Mouse (Mus musculus) hindbrain, embryonic 10.5 days (tissue): ENCODE data around the gene Adat3. TPM values are rescaled to one million over a fixed set of nuclear protein-coding genes. Genes with fewer than 3 reads are reported as not detected.
"Not testable (repeated sequence)": the region's sequence is repeated elsewhere in the genome, so short reads cannot be mapped to it uniquely, and the experiment has no call there.

ENCODE experiments used
- DNase-seq: peaks from one replicate; pipeline ENCODE4 v3.0.0-alpha.2; 2017; ENCODE audit warnings: low spot score
- H3K27ac ChIP-seq: fragments of 300-500 bp; sonication (generic); 2 replicates; pipeline ENCODE4 v1.5.1; 2016; ENCODE audit warnings: mild to moderate bottlenecking, moderate library complexity
- H3K27me3 ChIP-seq: fragments of 300-500 bp; sonication (generic); 2 replicates; pipeline ENCODE4 v1.6.1; 2016; ENCODE audit warnings: mild to moderate bottlenecking; ENCODE audit not compliant: poor library complexity, insufficient read depth, severe bottlenecking
- H3K36me3 ChIP-seq: fragments of 300-500 bp; sonication (generic); 2 replicates; pipeline ENCODE4 v1.6.1; 2016; ENCODE audit warnings: mild to moderate bottlenecking, moderate library complexity
- H3K4me1 ChIP-seq: fragments of 300-500 bp; sonication (generic); replicated peaks from 2 replicates; pipeline ENCODE4 v1.6.1; 2016; ENCODE audit warnings: mild to moderate bottlenecking
- H3K4me3 ChIP-seq: fragments of 300-500 bp; sonication (generic); 2 replicates; pipeline ENCODE4 v1.5.1; 2016; ENCODE audit warnings: mild to moderate bottlenecking, moderate library complexity
- H3K9me3 ChIP-seq: fragments of 300-500 bp; sonication (generic); 2 replicates; pipeline ENCODE4 v1.6.1; 2016; ENCODE audit warnings: mild to moderate bottlenecking, moderate library complexity
- WGBS: fragments of 180-500 bp; shearing (Covaris S2); methylation state at CpG from one replicate; pipeline ENCODE4 v1.1.7; 2016; 5-methylcytosine and 5-hydroxymethylcytosine counted together
- polyA plus RNA-seq: library from polyadenylated mRNA; unstranded; fragments of >200 nt; fragmentation: Nextera tagmentation; extraction: Ambion mirVana; gene quantifications from 2 replicates; pipeline ENCODE4 v1.2.1, GENCODE M21; 2016

The Adat3 gene
- polyA plus RNA-seq, 1 experiment from 2014 or later, result 11.0 TPM

- H3K9me3 ChIP-seq, result no peaks in the 10 kb centered on the region
- no peaks in the 10 kb centered on the region for H3K27me3 ChIP-seq
- peaks cover 20% of the 10 kb centered on the region for H3K36me3 ChIP-seq
- no peak for DNase-seq
- peak overlapping the region; percentile 77 for H3K4me3 ChIP-seq
- H3K27ac ChIP-seq, result peak overlapping the region; percentile 96
- WGBS, result 58% methylated on average over 16 of the region's 16 CpGs
- peaks cover 54% of the 10 kb centered on the region for H3K4me1 ChIP-seq
Measured at GRCm38 (mm10) chr10:80620796-80621689, 18.4 kb downstream of the Adat3 start.

DNA sequence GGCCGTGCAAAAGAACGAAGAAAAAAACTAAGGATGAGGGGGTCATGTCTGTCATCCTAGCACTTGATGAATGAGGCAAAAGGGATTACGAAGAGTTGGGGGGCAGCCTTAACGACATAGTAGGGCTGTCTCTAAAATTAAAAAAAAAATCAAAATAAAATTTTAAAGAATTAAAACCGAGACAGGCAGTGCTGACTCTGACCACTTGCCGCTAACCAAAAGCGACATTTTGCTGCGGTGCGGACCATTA is 18.9 kb downstream of the Adat3 start:
- H3K4me3 ChIP-seq, result peak overlapping the region; percentile 77
- 6% methylated on average over 9 of the region's 9 CpGs for WGBS
- H3K9me3 ChIP-seq, result no peaks in the 10 kb centered on the region
- DNase-seq, result no peak
- peaks cover 55% of the 10 kb centered on the region for H3K4me1 ChIP-seq
- H3K27ac ChIP-seq, result peak overlapping the region; percentile 96
- no peaks in the 10 kb centered on the region for H3K27me3 ChIP-seq
- H3K36me3 ChIP-seq, result peaks cover 17% of the 10 kb centered on the region

DNA sequence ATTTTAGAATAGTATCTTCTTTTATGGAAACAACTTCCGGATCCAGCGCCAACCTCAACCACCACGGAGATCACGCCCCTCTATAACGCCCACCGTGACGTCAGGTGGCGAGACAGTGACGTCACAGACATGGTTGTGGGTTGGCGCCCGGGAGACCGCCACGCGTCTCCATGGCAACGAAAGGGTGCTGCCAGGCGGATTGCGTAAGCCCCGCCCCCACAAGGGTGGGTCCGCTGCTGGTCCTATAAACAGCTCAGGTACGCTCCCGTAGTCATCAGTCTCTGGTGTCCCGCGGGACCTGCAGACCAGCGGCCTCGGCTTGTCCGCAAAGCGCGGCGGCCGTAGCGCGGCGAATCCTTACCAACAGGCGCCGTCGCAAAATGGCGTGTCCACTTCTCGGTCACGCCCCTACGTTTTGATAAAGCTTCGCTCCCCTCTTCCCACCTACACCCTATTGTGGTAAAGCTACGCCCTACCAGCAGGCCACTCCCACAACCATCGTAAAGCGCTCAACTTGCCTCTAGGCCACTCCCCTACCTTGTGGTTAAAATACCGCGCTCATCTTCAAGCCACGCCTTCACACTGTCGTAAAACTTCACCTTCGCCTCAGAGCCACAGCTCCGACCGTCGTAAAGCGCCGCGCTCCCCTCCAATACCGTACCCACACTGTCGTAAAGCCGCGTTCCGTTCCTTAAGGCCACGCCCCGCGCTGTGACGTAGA is 19.4 kb downstream of the Adat3 start:
- H3K9me3 ChIP-seq, result no peaks in the 10 kb centered on the region
- H3K27ac ChIP-seq, result peak overlapping the region; percentile 96
- DNase-seq, result peak; percentile 99
- peak overlapping the region; percentile 77 for H3K4me3 ChIP-seq
- H3K4me1 ChIP-seq, result peaks cover 55% of the 10 kb centered on the region
- under 1% methylated on average over 64 of the region's 64 CpGs for WGBS
- no peaks in the 10 kb centered on the region for H3K27me3 ChIP-seq
- H3K36me3 ChIP-seq, result peaks cover 17% of the 10 kb centered on the region

GRCm38 (mm10) chr10:80622661-80623456 is 20.2 kb downstream of the Adat3 start, which contains the start of gene Csnk1g2:
Gene Csnk1g2, plus strand, starts transcription at chr10:80622838.
- Histone ChIP-seq H3K27me3 (no peaks in the 10 kb centered on the region), H3K9me3 (no peaks in the 10 kb centered on the region), H3K27ac (peak within 1 kb of the TSS; percentile 96), H3K4me3 (peak within 1 kb of the TSS; percentile 77), H3K36me3 (peaks cover 17% of the 10 kb centered on the region), H3K4me1 (peaks cover 62% of the 10 kb centered on the region)
- no peak for DNase-seq
- WGBS, result under 1% methylated on average over 83 of the region's 85 CpGs

- Histone ChIP-seq H3K27me3 (no peaks in the 10 kb centered on the region), H3K9me3 (no peaks in the 10 kb centered on the region), H3K4me3 (peak overlapping the region; percentile 77), H3K4me1 (peaks cover 70% of the 10 kb centered on the region), H3K36me3 (peaks cover 18% of the 10 kb centered on the region), H3K27ac (peak overlapping the region; percentile 96)
- peak; percentile 69 for DNase-seq
- 14% methylated on average over 15 of the region's 15 CpGs for WGBS
Measured at GRCm38 (mm10) chr10:80623457-80624191, 20.9 kb downstream of the Adat3 start.

GRCm38 (mm10) chr10:80625764-80626163 is 23.1 kb downstream of the Adat3 start:
- H3K9me3 ChIP-seq, result no peaks in the 10 kb centered on the region
- DNase-seq, result no peak
- H3K27ac ChIP-seq, result no peak overlapping the region
- WGBS, result 90% methylated on average over 4 of the region's 4 CpGs
- no peaks in the 10 kb centered on the region for H3K27me3 ChIP-seq
- H3K4me3 ChIP-seq, result no peak overlapping the region
- H3K4me1 ChIP-seq, result peaks cover 78% of the 10 kb centered on the region
- H3K36me3 ChIP-seq, result peaks cover 39% of the 10 kb centered on the region

DNA sequence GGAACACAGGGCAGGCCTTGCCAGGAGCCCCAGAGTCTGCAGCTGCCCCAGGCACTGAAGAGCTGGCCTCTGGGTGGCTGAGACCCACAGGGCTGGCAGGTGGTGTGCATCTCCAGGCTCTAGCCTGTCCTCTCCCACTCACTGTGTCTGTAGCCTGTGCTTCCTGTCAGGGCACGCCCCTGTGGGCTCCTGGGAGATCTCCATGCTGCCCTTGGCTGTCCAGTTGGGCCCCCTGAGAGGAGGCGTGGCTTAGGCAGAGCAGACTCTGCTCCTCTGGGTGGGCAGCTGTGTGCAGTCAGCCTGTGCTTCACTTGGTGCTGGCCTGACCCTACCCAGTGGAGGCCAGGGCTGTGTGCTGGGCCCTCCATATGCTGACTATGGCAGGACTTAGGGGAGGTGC is 25.0 kb downstream of the Adat3 start:
- Histone ChIP-seq H3K36me3 (peaks cover 58% of the 10 kb centered on the region), H3K9me3 (no peaks in the 10 kb centered on the region), H3K27ac (0 out of 2 replicates have a peak overlapping the region, but pooled peaks have one; percentile 36), H3K27me3 (no peaks in the 10 kb centered on the region), H3K4me3 (no peak overlapping the region), H3K4me1 (peaks cover 72% of the 10 kb centered on the region)
- DNase-seq, result no peak
- 65% methylated on average over 2 of the region's 2 CpGs for WGBS

- 87% methylated on average over 9 of the region's 9 CpGs for WGBS
- Histone ChIP-seq H3K9me3 (no peaks in the 10 kb centered on the region), H3K4me1 (peaks cover 60% of the 10 kb centered on the region), H3K27me3 (no peaks in the 10 kb centered on the region), H3K36me3 (peaks cover 64% of the 10 kb centered on the region), H3K4me3 (no peak overlapping the region), H3K27ac (peak overlapping the region; percentile 29; the same call in 1 of the 2 replicates)
- no peak for DNase-seq
Measured at GRCm38 (mm10) chr10:80628925-80629324, 26.2 kb downstream of the Adat3 start.

DNA sequence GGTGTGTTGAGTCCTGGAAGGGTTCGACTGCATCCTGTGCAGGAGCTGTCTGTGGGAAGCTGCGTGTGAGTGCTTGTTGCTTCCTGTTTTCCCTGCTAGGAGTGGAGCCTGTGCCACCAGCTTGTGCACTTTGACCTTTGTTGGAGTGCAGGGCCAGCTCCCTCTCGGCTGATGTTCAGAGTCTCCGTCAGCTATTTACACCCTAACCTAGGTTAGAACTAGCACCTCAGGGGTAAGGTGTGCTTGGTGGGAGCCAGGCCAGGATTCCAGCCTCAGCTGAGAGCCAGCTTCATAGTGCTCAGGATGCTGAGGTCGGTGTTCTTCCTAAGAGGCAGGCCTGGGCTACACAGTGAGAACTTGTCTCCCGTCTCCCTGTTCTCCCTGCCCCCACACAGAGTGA is 32.7 kb downstream of the Adat3 start:
- no peaks in the 10 kb centered on the region for H3K27me3 ChIP-seq
- H3K4me3 ChIP-seq, result no peak overlapping the region
- H3K9me3 ChIP-seq, result no peaks in the 10 kb centered on the region
- no peak overlapping the region for H3K27ac ChIP-seq
- 90% methylated on average over 6 of the region's 6 CpGs for WGBS
- peaks cover 93% of the 10 kb centered on the region for H3K36me3 ChIP-seq
- no peak for DNase-seq
- 0 out of 2 replicates have a peak, but pooled peaks cover 7% of the 10 kb centered on the region for H3K4me1 ChIP-seq

DNA sequence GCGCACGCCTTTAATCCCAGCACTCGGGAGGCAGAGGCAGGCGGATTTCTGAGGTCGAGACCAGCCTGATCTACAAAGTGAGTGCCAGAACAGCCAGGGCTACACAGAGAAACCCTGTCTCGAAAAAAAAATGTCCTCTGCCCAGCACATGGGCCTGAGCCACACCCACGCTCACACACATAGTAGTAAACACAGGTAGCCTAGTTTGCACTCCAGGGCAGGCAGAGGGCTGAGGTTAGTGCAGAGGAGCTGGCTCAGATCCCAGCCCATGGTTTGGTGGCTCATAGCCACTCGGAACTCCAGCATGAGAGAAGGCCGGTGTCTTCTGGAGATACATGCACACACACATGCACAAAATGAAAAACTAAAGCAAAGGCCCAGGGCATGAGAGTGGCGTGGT is 44.3 kb downstream of the Adat3 start:
- Histone ChIP-seq H3K4me3 (no peak overlapping the region), H3K36me3 (peaks cover 94% of the 10 kb centered on the region)

GRCm38 (mm10) chr10:80649910-80650309 is 47.2 kb downstream of the Adat3 start:
- peaks cover 76% of the 10 kb centered on the region for H3K36me3 ChIP-seq
- H3K4me1 ChIP-seq, result peaks cover 28% of the 10 kb centered on the region
- H3K9me3 ChIP-seq, H3K27me3 ChIP-seq, H3K4me3 ChIP-seq, DNase-seq, H3K27ac ChIP-seq: not testable (repeated sequence)
- 87% methylated on average over 6 of the region's 6 CpGs for WGBS

More for the DNA sequence above, 44.3 kb downstream of the Adat3 start:
- Histone ChIP-seq H3K27ac (no peak overlapping the region), H3K9me3 (no peaks in the 10 kb centered on the region), H3K27me3 (no peaks in the 10 kb centered on the region), H3K4me1 (peaks cover 20% of the 10 kb centered on the region)
- no peak for DNase-seq
- 94% methylated on average over 10 of the region's 10 CpGs for WGBS

DNA sequence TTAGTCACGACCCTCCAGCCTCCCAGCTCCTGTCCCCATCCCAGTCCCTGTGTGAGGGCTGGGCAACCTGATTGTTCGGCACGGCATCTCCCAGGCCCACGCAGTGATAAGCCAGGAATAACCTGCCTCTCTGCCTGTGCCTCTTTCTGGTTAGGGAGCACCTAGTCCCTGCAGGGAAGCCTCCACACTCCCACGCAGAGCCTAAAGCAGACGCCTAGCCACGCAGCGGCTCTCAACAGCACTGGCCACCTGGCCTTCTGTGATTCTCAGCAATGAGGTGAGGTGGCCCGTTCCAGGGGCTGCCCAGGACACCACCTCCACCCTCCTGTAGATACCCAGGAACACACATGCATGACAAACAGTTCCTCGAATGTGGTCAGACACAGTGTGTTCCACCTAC is 47.7 kb downstream of the Adat3 start:
- H3K9me3 ChIP-seq, result no peaks in the 10 kb centered on the region
- DNase-seq, result no peak
- H3K27ac ChIP-seq, result no peak overlapping the region
- no peaks in the 10 kb centered on the region for H3K27me3 ChIP-seq
- no peak overlapping the region for H3K4me3 ChIP-seq
- H3K36me3 ChIP-seq, result peaks cover 71% of the 10 kb centered on the region
- WGBS, result 94% methylated on average over 10 of the region's 10 CpGs
- H3K4me1 ChIP-seq, result peaks cover 33% of the 10 kb centered on the region
